Mouse (Mus musculus) heart, adult 2 months (tissue): ENCODE measurements around the gene Faf1. TPM values are rescaled to one million over a fixed set of nuclear protein-coding genes. Genes with fewer than 3 reads are reported as not detected.
A peak's percentile ranks its signal among the peaks of the same experiment; 100 is the strongest.

ENCODE experiments used
- DNase-seq, 2 experiments: peaks; one replicate each; pipeline ENCODE4 v3.0.0; 2021
- H3K27ac ChIP-seq: fragments of 200-600 bp; 2 replicates; pipeline ENCODE4 v1.8.1; 2022
- H3K27me3 ChIP-seq: fragments of 200-500 bp; 2 replicates; pipeline ENCODE4 v1.6.1; 2012; ENCODE audit warnings: mild to moderate bottlenecking, low read length, inconsistent platforms, mixed read lengths; ENCODE audit not compliant: control insufficient read depth, insufficient read depth
- H3K36me3 ChIP-seq: fragments of 200-500 bp; 2 replicates; pipeline ENCODE4 v1.6.1; 2012; ENCODE audit warnings: low read length, inconsistent platforms; ENCODE audit not compliant: control insufficient read depth, insufficient read depth
- H3K4me1 ChIP-seq: fragments of 200-500 bp; 2 replicates; pipeline ENCODE4 v1.6.1; 2011; ENCODE audit warnings: low read length; ENCODE audit not compliant: control insufficient read depth, insufficient read depth
- H3K4me3 ChIP-seq: fragments of 200-600 bp; 2 replicates; pipeline ENCODE4 v1.8.1; 2022
- H3K79me2 ChIP-seq: fragments of 200-500 bp; replicated peaks from 2 replicates; pipeline ENCODE4 v1.6.1; 2012; ENCODE audit warnings: mild to moderate bottlenecking, inconsistent platforms, low read length, moderate library complexity, mixed read lengths; ENCODE audit not compliant: control insufficient read depth, insufficient read depth
- H3K9ac ChIP-seq: fragments of 200-500 bp; 2 replicates; pipeline ENCODE4 v1.6.1; 2012; ENCODE audit warnings: low read depth, mild to moderate bottlenecking, control low read depth, inconsistent platforms, low read length, mixed read lengths
- CTCF ChIP-seq: fragments of 200-600 bp; IDR thresholded peaks from 2 replicates; pipeline ENCODE4 v1.8.1; 2022; ENCODE audit warnings: antibody characterized with exemption, mild to moderate bottlenecking, moderate library complexity
- EP300 ChIP-seq: fragments of 200-500 bp; IDR thresholded peaks from 2 replicates; pipeline ENCODE4 v1.6.1; 2011; ENCODE audit warnings: low read depth, low read length, control low read depth; ENCODE audit not compliant: insufficient read depth
- POLR2A ChIP-seq: fragments of 200-500 bp; IDR thresholded peaks from 2 replicates; pipeline ENCODE4 v1.6.1; 2011; ENCODE audit warnings: mild to moderate bottlenecking, low read depth, low read length, control low read depth; ENCODE audit not compliant: insufficient read depth
- WGBS: fragments of 180-500 bp; shearing (Covaris S2); methylation state at CpG from one replicate; pipeline ENCODE4 v1.1.7; 2018; 5-methylcytosine and 5-hydroxymethylcytosine counted together
- intact Hi-C: fragments of 180-260 bp; cut with DNase I; formaldehyde crosslinking; loops from one replicate; pipeline ENCODE4 v1.15.1; 2025
- polyA plus RNA-seq: library from polyadenylated mRNA; depleted of rRNA; stranded (reverse); fragments of >200 nt; gene quantifications from 2 replicates; pipeline ENCODE4 v1.2.3, GENCODE M21; 2012
- total RNA-seq, 2 experiments: library from RNA; stranded (reverse); gene quantifications; 2 replicates each; pipeline ENCODE4 v1.2.3; 2021

Faf1 gene
- total and polyA plus RNA-seq, 3 experiments = 9.6 to 46.0 (median 37.1) TPM

DNA sequence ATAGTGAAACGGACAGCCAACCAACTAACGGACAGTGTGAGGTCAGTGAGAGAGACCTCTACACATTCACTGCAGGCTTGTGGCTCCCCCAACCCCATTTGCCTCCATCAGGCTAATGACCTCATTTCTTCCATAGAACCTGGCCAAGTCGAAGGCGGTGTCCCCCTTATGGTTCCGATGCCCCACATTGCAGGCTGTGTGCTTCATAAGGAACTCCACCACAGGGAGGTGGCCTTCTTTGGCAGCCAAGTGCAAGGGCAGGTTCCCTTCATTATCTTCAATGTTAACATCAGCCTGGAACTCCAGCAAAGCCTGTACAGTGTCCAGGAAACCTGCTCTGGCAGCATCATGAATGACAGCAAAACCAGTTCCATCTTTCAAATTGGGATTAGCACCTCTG, 15.2 kb upstream of the Faf1 start:
- no peak overlapping the region for H3K4me3 ChIP-seq
- no peaks in the 10 kb centered on the region for H3K27me3 ChIP-seq
- DNase-seq = peak; percentile 41 to 47
- peaks cover 7% of the 10 kb centered on the region for H3K36me3 ChIP-seq
- no peak for TF ChIP-seq CTCF
- TF ChIP-seq EP300 = no peak
- no peak for TF ChIP-seq POLR2A
- no peak overlapping the region for H3K27ac ChIP-seq
- H3K9ac ChIP-seq = no peak overlapping the region
- intact Hi-C loops = no loop called here
- WGBS = 50% methylated on average over 5 of the region's 5 CpGs
- H3K79me2 ChIP-seq = no peaks in the 10 kb centered on the region
- H3K4me1 ChIP-seq = peaks cover 6% of the 10 kb centered on the region

DNA sequence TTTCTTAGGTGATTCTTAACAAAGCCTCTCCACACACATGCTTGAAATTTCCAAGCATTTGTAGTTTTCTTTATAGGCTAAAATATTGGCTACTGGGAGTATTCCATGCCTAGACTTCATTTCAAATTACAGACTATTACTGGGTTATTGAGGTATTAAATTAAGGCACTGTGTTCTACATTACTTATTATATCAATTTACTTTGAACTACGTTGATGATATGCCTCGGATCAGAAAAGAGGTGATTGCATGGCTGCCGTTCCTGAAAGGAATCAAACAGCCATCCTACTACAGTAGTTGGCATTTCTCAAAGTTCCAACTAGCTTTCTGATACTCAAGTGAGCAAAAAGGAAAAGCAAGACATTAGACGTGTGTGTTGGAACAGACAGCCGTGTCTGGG, 14.1 kb upstream of the Faf1 start:
- H3K27ac ChIP-seq = no peak overlapping the region
- H3K4me3 ChIP-seq = no peak overlapping the region
- no peaks in the 10 kb centered on the region for H3K27me3 ChIP-seq
- 61% methylated on average over 5 of the region's 5 CpGs for WGBS
- DNase-seq = no peak
- intact Hi-C loops = no loop called here
- peaks cover 6% of the 10 kb centered on the region for H3K4me1 ChIP-seq
- peaks cover 7% of the 10 kb centered on the region for H3K36me3 ChIP-seq
- TF ChIP-seq EP300 (no peak), POLR2A (no peak), CTCF (no peak)
- H3K79me2 ChIP-seq = no peaks in the 10 kb centered on the region
- no peak overlapping the region for H3K9ac ChIP-seq

DNA sequence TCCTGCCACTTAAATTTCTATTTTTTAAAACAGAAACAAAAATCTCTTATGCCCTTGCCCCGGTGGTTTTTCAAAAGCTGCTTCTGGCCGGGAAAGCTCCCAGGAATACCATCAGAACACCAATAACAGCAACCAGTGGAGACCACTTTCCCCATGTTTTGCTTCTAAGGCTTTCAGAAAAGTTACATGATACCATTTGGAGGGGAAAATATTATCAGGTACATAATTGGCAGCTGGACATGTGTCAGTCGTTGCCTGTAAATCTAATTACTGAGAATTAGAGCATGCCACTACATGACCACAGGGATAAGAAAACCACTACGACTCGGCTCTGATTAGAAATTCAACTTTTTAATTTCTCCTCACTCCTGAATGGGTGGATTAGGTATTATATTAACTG, 12.3 kb upstream of the Faf1 start:
- Histone ChIP-seq H3K27me3 (no peaks in the 10 kb centered on the region), H3K36me3 (peaks cover 9% of the 10 kb centered on the region), H3K9ac (peak overlapping the region; percentile 41; the same call in 1 of the 2 replicates), H3K4me1 (peaks cover 6% of the 10 kb centered on the region), H3K4me3 (peak overlapping the region; percentile 90), H3K79me2 (no peaks in the 10 kb centered on the region; the same call in 1 of the 2 replicates), H3K27ac (no peak overlapping the region; the same call in 1 of the 2 replicates)
- intact Hi-C loops = no loop called here
- TF ChIP-seq EP300 (no peak), CTCF (no peak), POLR2A (no peak)
- WGBS = 28% methylated on average over 5 of the region's 5 CpGs
- DNase-seq = no peak

DNA sequence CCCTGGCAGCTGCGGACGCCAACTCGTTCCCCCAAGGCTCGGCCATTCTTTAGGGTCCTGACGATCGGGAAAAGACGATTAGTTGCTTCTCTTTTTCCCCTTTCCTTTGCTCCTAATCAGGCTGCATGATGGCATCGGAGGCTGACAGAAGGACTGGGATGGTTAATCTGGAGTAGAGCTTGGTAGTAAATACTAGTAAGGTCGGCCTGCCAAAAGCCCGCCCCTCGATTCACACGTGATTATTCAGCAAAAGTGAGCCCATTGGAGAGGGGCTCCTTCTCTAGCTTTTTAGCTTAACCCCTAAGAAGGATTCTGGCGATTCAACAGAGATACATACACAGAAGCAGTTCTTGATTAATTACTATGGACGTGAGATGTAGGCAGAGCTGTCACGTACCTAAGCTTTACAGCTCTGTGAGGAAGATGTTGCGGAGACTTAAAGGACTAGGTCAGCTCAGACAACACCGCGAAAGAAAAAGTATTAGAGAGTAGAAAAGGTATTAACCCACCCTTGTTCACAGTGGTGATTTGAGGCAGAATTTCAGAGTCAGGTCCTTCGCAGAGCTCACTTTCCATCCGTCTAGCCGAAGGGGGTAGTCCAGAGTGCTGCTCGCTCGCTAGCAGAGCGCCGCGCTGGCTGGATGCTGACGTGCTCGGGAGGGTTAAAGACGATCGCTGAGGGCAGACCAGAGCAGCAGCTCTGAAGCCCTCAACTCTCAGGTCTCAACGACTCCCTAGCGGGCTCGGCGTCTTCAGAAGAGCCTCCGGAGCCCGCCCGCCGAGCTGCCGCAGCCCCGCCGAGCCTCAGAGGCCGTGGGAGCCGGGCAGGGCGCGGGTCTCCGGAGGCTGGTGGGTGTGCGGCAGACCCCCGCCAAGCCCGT, 11.0 kb upstream of the Faf1 start:
- Histone ChIP-seq H3K27ac (peak overlapping the region; percentile 98), H3K27me3 (no peaks in the 10 kb centered on the region), H3K9ac (peak overlapping the region; percentile 83), H3K4me3 (peak overlapping the region; percentile 90), H3K4me1 (peaks cover 6% of the 10 kb centered on the region), H3K79me2 (no peaks in the 10 kb centered on the region; the same call in 1 of the 2 replicates), H3K36me3 (peaks cover 9% of the 10 kb centered on the region)
- WGBS = under 1% methylated on average over 49 of the region's 49 CpGs
- intact Hi-C loops = no loop called here
- peak; percentile 79 to 85 for DNase-seq
- TF ChIP-seq EP300 (0 out of 2 replicates have a peak, but pooled peaks have one; percentile 15), CTCF (no peak), POLR2A (peak; percentile 68; the same call in 1 of the 2 replicates)

DNA sequence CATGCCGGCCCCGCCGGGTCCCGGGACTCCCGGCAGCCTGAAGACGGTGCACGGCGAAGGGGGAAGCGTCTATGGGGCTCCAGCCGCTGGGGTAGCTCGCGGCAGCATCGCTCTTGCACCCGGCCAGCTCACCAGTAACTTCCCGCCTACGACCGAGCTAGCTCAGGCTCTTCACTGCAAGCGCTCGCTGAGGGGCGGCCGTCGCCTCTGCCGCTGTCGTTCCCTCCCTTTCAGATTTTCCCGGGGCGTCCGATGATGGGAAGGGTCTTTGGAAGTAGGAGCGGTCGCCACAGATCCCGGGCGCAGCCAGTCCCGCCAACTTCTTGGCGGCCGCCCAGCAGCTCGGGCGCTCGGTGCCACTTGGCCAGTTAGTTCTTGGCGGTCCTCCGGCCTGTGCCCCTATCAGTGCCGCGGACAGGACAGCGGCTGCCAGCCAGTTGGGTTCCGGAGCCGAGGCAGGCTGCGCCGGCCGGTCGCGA, 10.4 kb upstream of the Faf1 start:
- TF ChIP-seq POLR2A (no peak), EP300 (no peak), CTCF (no peak)
- peak overlapping the region; percentile 83 for H3K9ac ChIP-seq
- 1% methylated on average over 49 of the region's 49 CpGs for WGBS
- H3K27me3 ChIP-seq = no peaks in the 10 kb centered on the region
- peak overlapping the region; percentile 90 for H3K4me3 ChIP-seq
- H3K4me1 ChIP-seq = peaks cover 6% of the 10 kb centered on the region
- H3K79me2 ChIP-seq = no peaks in the 10 kb centered on the region; the same call in 1 of the 2 replicates
- peak overlapping the region; percentile 98 for H3K27ac ChIP-seq
- peak; percentile 85 to 86 for DNase-seq
- H3K36me3 ChIP-seq = peaks cover 9% of the 10 kb centered on the region
- intact Hi-C loops = loop anchor here (1.0 kb wide), 1 partner anchor 10 kb away; the partner anchor contains the start of gene Faf1
